Mouse (Mus musculus) embryonic facial prominence, embryonic 11.5 days (tissue): ENCODE measurements around the gene Rxfp4. TPM values are rescaled to one million over a fixed set of nuclear protein-coding genes. Genes with fewer than 3 reads are reported as not detected.

Source experiments
- ATAC-seq: fragments of 200-750 bp; cut with Nextera tagmentation; replicated peaks from 2 replicates; pipeline ENCODE4 v1.8.0; 2017; ENCODE audit warnings: low read depth; ENCODE audit not compliant: insufficient number of reproducible peaks, low FRiP score, low TSS enrichment
- DNase-seq: peaks from one replicate; pipeline ENCODE4 v3.0.0-alpha.2; 2015; ENCODE audit warnings: low spot score
- H3K27ac ChIP-seq: fragments of 300-500 bp; sonication (generic); replicated peaks from 2 replicates; pipeline ENCODE4 v1.5.1; 2014; ENCODE audit warnings: mild to moderate bottlenecking, low read depth, low read length, control low read depth
- H3K27me3 ChIP-seq: fragments of 300-500 bp; sonication (generic); 2 replicates; pipeline ENCODE4 v1.6.1; 2014; ENCODE audit warnings: mild to moderate bottlenecking, low read length, moderate library complexity, mixed read lengths; ENCODE audit not compliant: control insufficient read depth, insufficient read depth
- H3K36me3 ChIP-seq: fragments of 300-500 bp; sonication (generic); replicated peaks from 2 replicates; pipeline ENCODE4 v1.6.1; 2014; ENCODE audit warnings: low read depth, mild to moderate bottlenecking, low read length, moderate library complexity, mixed read lengths; ENCODE audit not compliant: control insufficient read depth, insufficient read depth
- H3K4me1 ChIP-seq: fragments of 300-500 bp; sonication (generic); 2 replicates; pipeline ENCODE4 v1.6.1; 2014; ENCODE audit warnings: low read length, mixed read lengths; ENCODE audit not compliant: control insufficient read depth, insufficient read depth
- H3K4me2 ChIP-seq: fragments of 300-500 bp; sonication (generic); 2 replicates; pipeline ENCODE4 v1.6.1; 2014; ENCODE audit warnings: low read depth, mild to moderate bottlenecking, control low read depth, low read length, moderate library complexity
- H3K4me3 ChIP-seq: fragments of 300-500 bp; sonication (generic); 2 replicates; pipeline ENCODE4 v1.5.1; 2014; ENCODE audit warnings: low read depth, low read length, control low read depth
- H3K9ac ChIP-seq: fragments of 300-500 bp; sonication (generic); replicated peaks from 2 replicates; pipeline ENCODE4 v1.6.1; 2014; ENCODE audit warnings: mild to moderate bottlenecking, control low read depth, low read length
- H3K9me3 ChIP-seq: fragments of 300-500 bp; sonication (generic); replicated peaks from 2 replicates; pipeline ENCODE4 v1.6.1; 2016; ENCODE audit warnings: mild to moderate bottlenecking, low read length, inconsistent platforms, mixed read lengths; ENCODE audit not compliant: control insufficient read depth
- WGBS: fragments of 180-500 bp; shearing (Covaris S2); extraction: QIAGEN DNeasy Blood & Tissue Kit; methylation state at CpG from one replicate; pipeline ENCODE4 v1.1.7; 2014; 5-methylcytosine and 5-hydroxymethylcytosine counted together
- polyA plus RNA-seq: library from polyadenylated mRNA; unstranded; fragments of >200 nt; fragmentation: Nextera tagmentation; extraction: Ambion mirVana; gene quantifications from 2 replicates; pipeline ENCODE4 v1.2.1, GENCODE M21; 2014

Gene Rxfp4
- polyA plus RNA-seq, 1 experiment from 2014 or later, result not detected

DNA sequence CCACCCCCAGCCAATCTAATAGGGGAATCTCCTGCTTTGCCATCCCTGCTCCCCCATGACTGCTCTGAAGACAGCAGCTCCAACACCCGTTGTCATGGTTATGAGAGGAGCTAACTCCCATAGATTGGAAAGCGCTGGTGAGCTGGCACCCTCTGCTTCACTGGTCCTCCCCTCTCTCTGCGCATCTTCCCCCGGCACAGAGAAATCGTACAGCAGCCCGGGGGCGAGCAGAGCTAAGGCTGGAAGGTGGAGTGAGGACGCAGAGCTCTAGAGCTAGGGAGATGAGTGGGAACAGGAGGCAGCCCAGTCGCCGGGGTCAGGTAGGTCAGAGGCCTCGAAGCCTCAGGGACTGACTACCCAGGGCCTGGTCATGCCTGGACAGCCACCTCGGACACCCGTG is 23.7 kb downstream of the Rxfp4 start:
- Histone ChIP-seq H3K27ac (no peak overlapping the region), H3K27me3 (no peaks in the 10 kb centered on the region), H3K4me1 (peaks cover 2% of the 10 kb centered on the region; the same call in 1 of the 2 replicates), H3K4me3 (no peak overlapping the region), H3K9ac (no peak overlapping the region), H3K9me3 (no peaks in the 10 kb centered on the region), H3K4me2 (no peak overlapping the region), H3K36me3 (peaks cover 16% of the 10 kb centered on the region)
- ATAC-seq, result no peak
- DNase-seq, result no peak
- 62% methylated on average over 13 of the region's 13 CpGs for WGBS

- H3K9me3 ChIP-seq, result no peaks in the 10 kb centered on the region
- ATAC-seq (no peak), DNase-seq (no peak)
- no peak overlapping the region for H3K4me2 ChIP-seq
- no peak overlapping the region for H3K27ac ChIP-seq
- H3K4me1 ChIP-seq, result peaks cover 5% of the 10 kb centered on the region; the same call in 1 of the 2 replicates
- 82% methylated on average over 4 of the region's 4 CpGs for WGBS
- peaks cover 12% of the 10 kb centered on the region for H3K36me3 ChIP-seq
- H3K4me3 ChIP-seq, result no peak overlapping the region
- H3K9ac ChIP-seq, result no peak overlapping the region; the same call in 1 of the 2 replicates
- no peaks in the 10 kb centered on the region for H3K27me3 ChIP-seq
These were observed 24.2 kb downstream of the Rxfp4 start for GRCm38 (mm10) chr3:88628766-88629165.

DNA sequence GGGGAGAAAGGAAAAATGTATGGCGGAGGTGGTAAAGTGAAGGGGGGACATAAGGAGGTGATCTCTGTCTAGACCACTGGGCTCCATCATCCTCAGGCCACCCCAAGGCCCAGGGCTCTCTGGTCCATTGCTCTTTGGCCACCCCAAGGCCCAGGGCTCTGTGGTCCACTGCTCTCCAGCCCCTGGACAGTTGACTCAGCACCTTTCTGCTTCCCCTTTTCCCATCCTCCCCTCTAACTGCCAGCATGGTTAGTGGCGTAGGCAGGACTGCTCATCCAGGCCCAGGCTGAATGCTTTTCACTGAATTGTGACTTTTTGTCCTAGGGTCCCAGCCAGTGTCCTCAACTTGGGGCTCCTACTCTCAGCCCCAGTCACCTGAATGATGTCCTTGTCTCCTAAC is 25.4 kb downstream of the Rxfp4 start:
- no peaks in the 10 kb centered on the region for H3K27me3 ChIP-seq
- H3K4me1 ChIP-seq, result peaks cover 5% of the 10 kb centered on the region; the same call in 1 of the 2 replicates
- DNase-seq (no peak), ATAC-seq (no peak)
- H3K9me3 ChIP-seq, result no peaks in the 10 kb centered on the region
- H3K4me3 ChIP-seq, result no peak overlapping the region
- H3K4me2 ChIP-seq, result no peak overlapping the region
- 91% methylated on average over 2 of the region's 2 CpGs for WGBS
- H3K9ac ChIP-seq, result no peak overlapping the region
- peaks cover 8% of the 10 kb centered on the region; the same call in 1 of the 2 replicates for H3K36me3 ChIP-seq
- H3K27ac ChIP-seq, result no peak overlapping the region

DNA sequence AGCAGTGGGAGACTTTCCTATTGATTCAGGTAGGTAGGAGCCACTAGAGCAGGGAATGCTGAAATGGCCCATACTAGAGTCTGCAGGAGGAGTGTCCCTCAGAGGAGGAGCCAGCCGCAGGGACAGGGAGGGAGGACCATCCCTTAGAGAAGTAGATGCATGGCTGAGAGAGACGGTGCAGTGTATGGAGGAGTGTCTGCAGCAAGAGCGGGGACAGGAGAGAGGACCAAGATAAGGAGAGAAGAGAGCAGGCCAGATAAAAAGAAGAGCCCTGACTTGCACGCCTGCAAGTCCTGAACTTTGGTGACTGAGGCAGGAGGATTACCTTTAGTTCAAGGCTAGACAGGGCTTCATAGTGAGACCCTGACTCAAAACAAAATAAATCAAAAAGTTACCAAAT is 25.8 kb downstream of the Rxfp4 start:
- Histone ChIP-seq H3K9ac (no peak overlapping the region), H3K4me3 (no peak overlapping the region), H3K27me3 (no peaks in the 10 kb centered on the region), H3K4me2 (no peak overlapping the region), H3K36me3 (peaks cover 7% of the 10 kb centered on the region; the same call in 1 of the 2 replicates), H3K27ac (no peak overlapping the region), H3K4me1 (peaks cover 5% of the 10 kb centered on the region; the same call in 1 of the 2 replicates), H3K9me3 (no peaks in the 10 kb centered on the region)
- ATAC-seq, result no peak
- DNase-seq, result no peak
- WGBS, result 79% methylated on average over 4 of the region's 4 CpGs

GRCm38 (mm10) chr3:88626316-88626715 is 26.6 kb downstream of the Rxfp4 start:
- Histone ChIP-seq H3K27ac (no peak overlapping the region), H3K9ac (no peak overlapping the region), H3K9me3 (no peaks in the 10 kb centered on the region), H3K27me3 (no peaks in the 10 kb centered on the region), H3K4me3 (no peak overlapping the region), H3K36me3 (peaks cover 1% of the 10 kb centered on the region; the same call in 1 of the 2 replicates), H3K4me2 (no peak overlapping the region), H3K4me1 (peaks cover 5% of the 10 kb centered on the region; the same call in 1 of the 2 replicates)
- ATAC-seq (no peak), DNase-seq (no peak)
- WGBS, result 80% methylated on average over 7 of the region's 7 CpGs

- DNase-seq (no peak), ATAC-seq (no peak)
- no peaks in the 10 kb centered on the region for H3K9me3 ChIP-seq
- no peak overlapping the region for H3K4me3 ChIP-seq
- no peaks in the 10 kb centered on the region; the same call in 1 of the 2 replicates for H3K36me3 ChIP-seq
- H3K9ac ChIP-seq, result no peak overlapping the region
- H3K27me3 ChIP-seq, result no peaks in the 10 kb centered on the region
- H3K4me2 ChIP-seq, result no peak overlapping the region
- H3K4me1 ChIP-seq, result peaks cover 5% of the 10 kb centered on the region; the same call in 1 of the 2 replicates
- no peak overlapping the region for H3K27ac ChIP-seq
- 89% methylated on average over 7 of the region's 7 CpGs for WGBS
These were observed 27.4 kb downstream of the Rxfp4 start for GRCm38 (mm10) chr3:88625531-88625930.

DNA sequence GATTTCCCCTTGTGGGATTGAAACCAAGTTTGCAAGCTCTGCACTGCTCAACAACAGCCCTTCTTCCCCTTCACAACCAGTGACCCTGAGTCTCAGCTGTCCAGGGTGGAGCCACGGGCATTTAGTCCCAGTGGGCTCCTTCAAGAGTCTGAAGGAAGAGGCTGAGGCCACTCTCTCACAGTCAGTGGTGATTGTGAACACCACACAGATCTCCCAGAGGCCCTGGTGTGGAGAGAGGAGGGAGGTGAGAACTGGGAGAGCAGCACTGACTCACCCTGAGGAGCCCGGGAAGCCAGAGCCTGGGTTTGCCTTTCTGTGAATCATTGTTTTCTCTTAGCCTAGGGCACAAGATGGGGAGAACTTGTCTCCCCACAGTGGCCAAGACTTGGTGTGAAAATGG is 28.0 kb downstream of the Rxfp4 start:
- Histone ChIP-seq H3K4me3 (no peak overlapping the region), H3K9ac (peak overlapping the region; percentile 99), H3K4me2 (no peak overlapping the region), H3K27me3 (no peaks in the 10 kb centered on the region), H3K4me1 (peaks cover 5% of the 10 kb centered on the region; the same call in 1 of the 2 replicates), H3K36me3 (no peaks in the 10 kb centered on the region; the same call in 1 of the 2 replicates), H3K9me3 (no peaks in the 10 kb centered on the region), H3K27ac (no peak overlapping the region)
- ATAC-seq (no peak), DNase-seq (no peak)
- WGBS, result 52% methylated on average over 2 of the region's 2 CpGs

DNA sequence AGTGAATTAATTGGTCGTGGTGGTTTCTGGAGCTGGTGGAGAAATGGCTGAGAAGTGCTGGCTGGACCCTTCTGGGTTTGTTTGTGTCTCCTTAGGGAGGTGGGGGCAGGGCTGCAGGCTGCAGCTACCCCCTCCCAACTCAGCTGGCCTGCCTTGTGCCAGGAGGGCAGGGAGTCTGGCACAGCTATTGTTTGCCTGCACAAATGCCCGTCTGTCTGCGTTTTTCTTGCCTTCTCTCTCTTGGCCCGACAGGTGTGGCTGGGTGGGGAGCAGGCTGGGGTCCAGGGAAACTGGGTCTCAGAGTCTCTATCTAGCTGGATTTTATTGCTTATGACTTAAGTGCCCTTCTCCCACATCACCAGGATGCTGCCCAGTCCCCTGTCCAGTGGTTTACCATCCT is 28.6 kb downstream of the Rxfp4 start:
- H3K4me2 ChIP-seq, result peak overlapping the region; percentile 92
- no peaks in the 10 kb centered on the region; the same call in 1 of the 2 replicates for H3K36me3 ChIP-seq
- peaks cover 5% of the 10 kb centered on the region; the same call in 1 of the 2 replicates for H3K4me1 ChIP-seq
- DNase-seq (no peak), ATAC-seq (no peak)
- H3K4me3 ChIP-seq, result peak overlapping the region; percentile 96
- H3K27me3 ChIP-seq, result no peaks in the 10 kb centered on the region
- H3K9ac ChIP-seq, result peak overlapping the region; percentile 99
- peak overlapping the region; percentile 91; the same call in 1 of the 2 replicates for H3K27ac ChIP-seq
- no peaks in the 10 kb centered on the region for H3K9me3 ChIP-seq
- WGBS, result 31% methylated on average over 4 of the region's 4 CpGs
